Mouse (Mus musculus) granulocyte monocyte progenitor cell, adult 5-6 weeks (primary cell): ENCODE results near the gene Incenp. TPM values are rescaled to one million over a fixed set of nuclear protein-coding genes. Genes with fewer than 3 reads are reported as not detected.
A peak's percentile ranks its signal among the peaks of the same experiment; 100 is the strongest.
"Not testable (repeated sequence)": the region's sequence is repeated elsewhere in the genome, so short reads cannot be mapped to it uniquely, and the experiment has no call there.

Source experiments
- ATAC-seq: replicated peaks from 2 replicates; pipeline ENCODE4 v1.8.0; 2016; ENCODE audit warnings: mild to moderate bottlenecking, moderate TSS enrichment, inconsistent platforms; ENCODE audit not compliant: poor library complexity, severe bottlenecking
- total RNA-seq, 2 experiments: library from RNA; stranded (forward) in 1 of 2; stranded (reverse) in 1 of 2; fragments of 200-712, 200-1000 nt in 1 of 2; fragments of >200 nt in 1 of 2; fragmentation: Nextera tagmentation in 1 of 2; gene quantifications; 2 replicates each; pipeline ENCODE4 v1.2.3; 2014 to 2017

Incenp gene
- total RNA-seq, 2 experiments from 2014 or later, result 99.8 to 171 TPM

- no peak for ATAC-seq
Measured at GRCm38 (mm10) chr19:9920835-9921784, 21.8 kb upstream of the Incenp start.

- no peak for ATAC-seq
Measured at GRCm38 (mm10) chr19:9918176-9918861, 19.0 kb upstream of the Incenp start.

DNA sequence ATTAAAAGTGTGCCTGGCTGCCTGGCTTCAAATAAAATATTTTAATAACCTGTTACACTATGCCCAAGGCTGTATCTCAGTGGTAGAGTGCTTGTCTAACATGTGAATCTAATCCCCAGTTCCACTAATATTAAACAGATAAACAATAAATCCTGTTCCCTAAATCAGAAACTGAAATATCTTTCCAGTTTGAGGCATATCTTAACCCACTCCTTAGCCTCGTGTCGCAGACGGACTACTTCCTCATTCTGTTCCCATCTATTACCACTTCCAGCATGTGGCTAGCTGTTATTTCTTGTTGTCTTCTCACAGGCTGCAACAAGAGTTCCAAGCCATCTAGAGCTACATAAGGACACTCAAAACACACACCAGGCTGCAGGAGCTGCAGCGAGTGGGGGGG, 18.4 kb upstream of the Incenp start:
- peak; percentile 43 for ATAC-seq

- 0 out of 2 replicates have a peak, but pooled peaks have one; percentile 27 for ATAC-seq
Measured at GRCm38 (mm10) chr19:9915935-9916334, 16.6 kb upstream of the Incenp start.

- peak; percentile 50 for ATAC-seq
Measured at GRCm38 (mm10) chr19:9914346-9914745, 15.0 kb upstream of the Incenp start.

DNA sequence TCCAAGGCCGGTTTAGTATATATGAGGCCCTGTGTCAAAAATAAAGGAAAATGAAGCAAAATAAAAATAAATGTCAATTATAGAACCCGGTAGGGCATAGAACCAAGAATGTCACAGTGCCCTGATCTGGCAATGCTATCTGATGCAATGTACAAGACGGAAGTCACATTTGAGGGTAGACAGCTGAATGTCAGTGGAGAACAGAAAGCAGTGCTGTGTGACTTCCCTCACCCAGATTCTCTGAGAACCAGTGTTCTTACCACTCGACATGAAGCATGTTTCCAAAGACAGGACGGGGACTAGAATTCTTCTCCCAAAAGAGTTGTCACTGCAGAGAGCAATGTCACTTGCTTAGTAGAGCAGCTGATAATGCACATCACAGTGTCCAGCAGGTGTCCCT, 14.4 kb upstream of the Incenp start:
- ATAC-seq, result peak; percentile 63

GRCm38 (mm10) chr19:9911314-9911754, 12.0 kb upstream of the Incenp start:
- peak; percentile 40 for ATAC-seq

DNA sequence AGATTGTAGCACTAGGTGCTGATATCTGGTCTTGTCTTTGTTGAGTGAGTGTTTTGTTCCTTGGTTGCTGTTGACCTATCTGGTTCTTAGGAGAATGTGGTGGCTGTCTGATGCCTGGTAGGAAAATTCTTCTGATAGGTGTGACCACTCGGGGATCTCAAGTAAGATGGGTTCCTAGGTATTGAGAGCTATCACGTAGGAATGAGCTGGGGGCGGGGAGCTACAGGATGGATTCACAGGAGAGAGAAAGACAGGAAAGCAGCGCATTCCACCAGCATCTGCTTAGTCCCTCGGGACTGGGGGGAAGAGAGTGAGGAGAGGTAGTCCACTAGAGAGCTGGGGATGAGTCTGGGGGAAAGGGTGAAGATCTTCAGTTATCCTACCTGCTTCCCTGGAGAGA, 10.0 kb upstream of the Incenp start:
- no peak for ATAC-seq

- ATAC-seq, result not testable (repeated sequence)
Measured at GRCm38 (mm10) chr19:9900696-9901095, 1.3 kb upstream of the Incenp start.

DNA sequence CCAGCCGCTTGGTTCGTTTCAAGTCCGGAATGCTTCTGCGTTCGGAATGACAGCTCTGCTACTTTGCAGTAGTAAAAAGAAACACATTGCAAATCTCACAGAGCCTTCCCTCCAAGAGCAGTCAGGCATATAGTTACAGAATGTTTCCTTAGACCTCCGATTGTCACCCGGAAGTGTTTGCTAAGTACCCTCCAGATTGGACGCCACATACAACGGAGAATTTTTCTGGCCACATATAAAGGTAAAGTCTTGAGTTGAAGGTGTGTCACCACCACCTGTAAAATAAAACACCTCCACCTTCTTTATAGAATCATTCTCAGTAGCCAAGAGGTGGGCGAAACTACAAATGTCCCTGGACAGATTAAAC, 412 bp upstream of the Incenp start:
- ATAC-seq, result peak; percentile 26

DNA sequence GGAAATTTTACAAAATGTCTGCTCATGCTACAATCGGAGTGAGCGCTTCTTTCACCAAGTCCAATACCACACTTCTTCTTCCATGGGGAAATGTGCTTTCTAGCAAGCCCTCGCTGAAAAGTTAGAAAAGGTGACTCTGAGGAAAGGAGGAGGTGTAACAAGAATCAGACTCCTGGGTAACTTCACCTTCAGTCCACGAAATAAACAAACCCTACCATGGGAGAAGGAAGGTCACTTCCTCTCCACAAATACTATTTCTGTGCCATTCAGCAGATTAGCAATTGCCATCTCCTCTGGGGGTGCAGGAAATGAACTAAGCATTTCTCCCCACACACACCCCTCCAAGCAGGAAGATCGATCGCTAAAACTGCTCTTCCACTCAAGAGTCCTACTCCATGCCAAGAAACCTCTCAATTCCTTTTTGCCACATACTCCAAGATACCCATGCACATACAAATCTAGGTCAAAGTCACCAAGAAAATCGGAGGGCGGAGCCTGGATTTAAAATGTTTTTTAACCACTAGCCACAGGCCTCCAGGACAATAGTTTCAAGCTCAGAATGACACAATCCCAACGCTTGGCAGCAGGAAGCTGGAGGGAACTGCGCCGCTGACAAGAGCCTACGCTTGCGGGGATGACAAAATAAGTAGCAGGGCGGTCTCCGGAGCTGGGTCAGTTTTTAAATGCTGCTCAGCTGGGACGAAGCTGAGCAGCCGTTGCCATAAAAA, 848 bp downstream of the Incenp start:
- peak; percentile 68 for ATAC-seq

DNA sequence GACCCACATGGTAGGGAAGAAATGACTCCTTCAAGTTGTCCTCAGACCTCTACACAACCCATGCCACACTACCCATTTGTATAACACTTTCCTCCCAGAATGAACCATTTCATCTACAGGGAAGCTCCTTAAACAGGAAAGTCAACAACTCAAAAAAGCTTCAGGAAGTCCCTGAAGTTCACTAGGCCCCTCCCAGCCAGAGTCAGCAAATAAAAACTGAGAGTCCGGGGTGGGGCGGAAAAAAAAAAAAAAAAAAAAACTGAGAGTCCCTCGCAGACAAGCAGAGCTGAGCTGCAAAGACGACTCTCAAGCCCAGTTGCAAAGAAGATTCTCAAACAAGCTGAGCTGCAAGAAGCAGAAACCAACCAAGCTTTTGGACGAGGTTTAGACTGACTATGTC, 3.3 kb downstream of the Incenp start:
- no peak for ATAC-seq

GRCm38 (mm10) chr19:9886771-9887170, 12.6 kb downstream of the Incenp start:
- ATAC-seq, result 0 out of 2 replicates have a peak, but pooled peaks have one; percentile 26

GRCm38 (mm10) chr19:9886348-9886747, 13.0 kb downstream of the Incenp start:
- no peak for ATAC-seq

- ATAC-seq, result no peak
Measured at GRCm38 (mm10) chr19:9878186-9878835, 21.0 kb downstream of the Incenp start.

DNA sequence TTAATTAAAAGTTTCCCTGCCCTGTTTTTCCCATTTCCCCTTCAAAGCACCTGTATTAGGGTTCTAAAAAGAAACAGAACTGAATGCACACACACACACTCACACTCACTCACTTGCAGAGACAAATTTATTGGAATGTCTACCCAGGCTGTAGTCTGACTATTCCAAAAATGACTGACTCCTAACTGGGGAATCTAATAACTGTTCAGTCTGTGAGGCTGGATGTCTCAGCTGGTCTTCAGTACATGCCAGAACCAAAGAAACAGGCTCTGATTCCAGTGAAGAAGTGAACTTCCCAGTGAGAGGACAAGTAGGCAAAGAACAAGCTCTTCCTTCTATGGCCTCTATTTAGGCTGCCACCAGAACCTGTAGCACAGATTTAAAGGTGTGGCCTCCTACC, 33.9 kb downstream of the Incenp start:
- no peak for ATAC-seq

DNA sequence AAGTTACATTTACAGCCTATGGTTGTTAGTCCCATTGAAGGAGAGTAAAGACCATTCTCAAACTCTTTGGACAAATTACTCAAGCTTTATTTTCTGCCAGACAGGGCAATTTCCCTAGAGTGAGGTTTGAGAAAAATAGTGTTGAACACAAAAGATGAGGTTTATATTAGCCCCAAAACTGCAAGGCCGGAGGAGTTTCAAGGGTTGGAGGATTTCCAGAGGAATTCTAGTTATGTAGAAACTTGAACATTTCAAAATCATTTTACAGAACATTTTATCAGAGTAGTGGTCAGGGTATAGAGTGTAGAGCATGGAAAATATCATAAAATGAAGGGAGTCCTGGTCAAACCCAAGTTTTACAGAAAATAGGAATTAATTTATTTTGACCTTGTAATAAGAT, 34.5 kb downstream of the Incenp start:
- no peak for ATAC-seq

DNA sequence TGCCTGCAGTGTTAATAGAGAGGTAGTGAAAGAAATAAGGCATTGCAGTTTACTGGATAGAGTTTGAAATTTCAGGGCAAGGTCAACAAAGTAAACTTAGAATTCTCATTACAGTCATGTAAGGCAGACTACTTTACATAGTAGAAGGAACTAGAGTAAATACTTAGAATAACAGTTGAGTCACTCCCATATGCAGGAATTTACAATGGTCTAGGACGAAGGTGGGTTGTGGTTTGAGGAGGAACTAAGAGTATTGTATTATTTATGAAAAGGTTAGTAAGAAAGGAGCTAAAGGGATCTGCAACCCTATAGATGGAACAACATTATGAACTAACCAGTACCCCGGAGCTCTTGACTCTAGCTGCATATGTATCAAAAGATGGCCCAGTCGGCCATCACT, 38.5 kb downstream of the Incenp start:
- ATAC-seq, result not testable (repeated sequence)

DNA sequence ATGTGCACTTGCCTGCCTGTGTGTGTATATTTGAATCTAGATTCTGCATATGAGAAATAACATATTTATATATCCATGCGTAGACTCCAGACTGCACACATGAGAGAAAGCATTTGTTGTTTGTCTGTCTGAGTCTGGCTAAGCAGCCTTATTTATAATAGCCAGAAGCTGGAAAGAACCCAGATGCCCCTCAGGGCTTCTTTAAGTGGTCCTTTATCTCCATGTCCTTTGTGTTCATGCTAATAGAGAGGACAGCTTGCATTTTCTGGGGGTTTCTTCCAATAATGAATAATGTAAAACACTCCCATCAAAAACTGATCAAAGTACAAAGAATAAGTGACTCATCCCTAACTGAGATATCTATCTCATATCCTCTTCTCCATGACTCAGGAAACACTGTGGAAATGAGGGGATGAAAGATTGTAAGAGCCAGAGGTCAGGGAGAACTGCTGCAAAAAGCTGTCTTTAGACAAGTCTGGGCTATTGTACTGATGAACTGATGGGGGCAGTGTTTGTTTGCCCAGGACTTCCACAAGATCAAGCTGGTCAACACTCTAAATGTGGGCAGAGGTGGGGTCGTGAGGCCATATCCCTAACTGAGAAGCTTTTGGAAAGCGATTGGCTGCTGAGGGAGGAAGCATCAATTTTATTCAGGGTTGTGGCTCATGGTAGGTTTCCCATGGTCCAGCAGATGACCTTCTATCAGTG, 49.8 kb downstream of the Incenp start:
- ATAC-seq, result not testable (repeated sequence)

DNA sequence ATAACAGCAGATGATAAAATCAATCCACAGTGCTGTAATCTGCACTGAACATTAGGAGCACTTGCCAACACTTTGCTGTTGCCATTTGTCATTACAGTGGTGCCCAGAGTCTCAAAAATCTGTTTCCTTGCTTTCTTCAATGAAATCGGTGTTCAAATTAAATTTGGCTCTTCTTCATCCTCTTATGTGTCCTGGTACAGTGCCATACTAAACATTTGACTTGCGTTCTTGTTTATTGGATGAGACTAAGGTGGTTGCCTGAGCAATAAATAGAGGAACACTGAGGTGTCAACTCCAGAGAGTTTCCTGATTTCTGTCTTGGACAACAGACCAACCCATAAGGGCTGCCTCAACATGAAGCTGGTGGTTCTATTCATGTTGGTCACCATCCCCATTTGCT, 52.1 kb downstream of the Incenp start, which contains the start of gene Scgb2a2:
TSS of gene Scgb2a2 (plus strand) at position 301 of the 400 bp plus-strand sequence.
- ATAC-seq, result no peak
